Mouse (Mus musculus) regulatory T cell (primary cell): Measurements from ENCODE around the gene Sap30l.

Experiments used
- in situ Hi-C: fragments of 300-600 bp; cut with MboI, MseI; formaldehyde crosslinking; loops from one replicate; pipeline ENCODE4 v1.15.1; 2025; ENCODE audit warnings: high pct_unique_total_duplicates

Gene Sap30l

GRCm38 (mm10) chr11:57853571-57853970, 52.1 kb downstream of the Sap30l start:
- in situ Hi-C loops = loop anchor here (25.0 kb wide), 1 partner anchor 1391 kb away; no protein-coding TSS in a partner anchor

GRCm38 (mm10) chr11:57857709-57858108, 56.3 kb downstream of the Sap30l start:
- in situ Hi-C loops = loop anchor here (25.0 kb wide), 1 partner anchor 1395 kb away; no protein-coding TSS in a partner anchor
